Mouse (Mus musculus) liver, embryonic 14.5 days (tissue): ENCODE results near the gene Smg6.

Experiments
- CTCF ChIP-seq: IDR thresholded peaks from 2 replicates; pipeline ENCODE4 v1.5.1; 2016; ENCODE audit warnings: antibody characterized with exemption, low read depth, control low read depth
- EP300 ChIP-seq: IDR thresholded peaks from 2 replicates; pipeline ENCODE4 v1.6.1; 2016; ENCODE audit warnings: antibody characterized with exemption, low read depth

- TF ChIP-seq CTCF: no peak
- TF ChIP-seq EP300: no peak
These were observed 206.7 kb downstream of the Smg6 start for GRCm38 (mm10) chr11:75132278-75132677.
